Mouse (Mus musculus) lung, postnatal 10 days (tissue): ENCODE results near the gene Limk2.

Source experiments
- DNase-seq: peaks from one replicate; pipeline ENCODE4 v3.0.0; 2021

Gene Limk2

DNA sequence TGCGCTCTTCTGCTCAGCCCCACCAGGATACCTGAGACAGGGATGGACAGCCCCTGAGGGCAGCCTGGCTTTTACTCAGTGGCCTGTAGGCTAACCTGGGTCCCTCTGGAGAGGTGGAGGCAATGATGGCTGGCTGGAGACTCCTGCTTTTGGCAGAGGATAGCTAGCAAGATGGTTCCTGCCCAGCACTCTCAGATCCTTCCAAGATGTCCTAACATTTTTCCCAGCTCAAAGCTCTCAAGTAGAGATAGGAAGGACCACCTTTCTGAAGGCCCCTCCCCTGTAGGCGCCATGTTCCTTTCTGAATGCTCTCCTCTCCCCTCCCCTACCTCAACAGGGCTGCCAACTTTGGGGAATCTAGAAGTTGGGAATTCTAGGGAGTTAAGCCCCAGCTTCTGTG is 114.3 kb downstream of the Limk2 start:
- DNase-seq: no peak
